Comparison of ENCODE assay signal across 8 mouse cellular contexts in the genomic region with DNA sequence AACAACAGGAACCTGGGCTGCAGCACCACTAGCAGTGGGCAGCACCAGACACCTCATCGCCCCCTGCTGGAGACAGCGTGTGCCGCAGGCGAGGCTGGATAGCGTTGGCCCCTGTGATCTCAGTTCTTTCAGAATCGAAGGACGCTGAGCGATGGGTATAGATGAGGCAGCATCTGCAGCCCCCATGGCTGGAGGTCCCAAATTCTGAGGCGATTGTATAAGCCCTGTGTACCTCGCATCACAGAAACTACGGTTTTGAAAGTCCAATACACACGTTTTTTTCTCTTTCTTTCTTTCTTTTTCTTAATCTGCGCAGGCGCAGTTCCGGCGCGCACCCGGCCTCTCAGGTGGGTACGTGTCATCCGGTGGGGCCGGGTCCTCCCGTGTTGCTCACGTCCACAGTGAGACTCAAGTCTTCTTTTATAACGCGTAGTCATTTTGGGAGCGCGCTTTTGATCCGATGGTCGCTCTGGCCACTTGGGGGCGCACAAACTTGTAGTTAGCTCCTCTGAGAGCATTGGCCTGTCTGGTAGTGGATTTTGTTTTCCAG.
DNase-seq lines count a peak whose midpoint lies in the region; ATAC-seq lines count a peak whose summit lies in the region.

No protein-coding gene starts in this region.

- no peaks in the 10 kb centered on the region for H3K9me3 ChIP-seq in intestine, embryonic 14.5 days (ENCODE audit: control insufficient read depth, low read length)

- ATAC-seq in intestine, embryonic 14.5 days (replicated peaks; ENCODE audit: low FRiP score, low TSS enrichment, low read depth) = peak; percentile 98

- peak overlapping the region; percentile 51 for H3K9ac ChIP-seq in intestine, embryonic 14.5 days (ENCODE audit: low read length)

- H3K27ac ChIP-seq in intestine, embryonic 14.5 days (ENCODE audit: low read depth) = no peak overlapping the region

- no peaks in the 10 kb centered on the region for H3K36me3 ChIP-seq in intestine, embryonic 14.5 days (ENCODE audit: control insufficient read depth, insufficient read depth, low read length)

- peak; percentile 84 for DNase-seq in adipocyte (ENCODE audit: low spot score)
- peak; percentile 94 for DNase-seq in embryo, embryonic 10 days (ENCODE audit: low spot score)
- peak; percentile 79 for DNase-seq in gastrocnemius, postnatal 14 days
- DNase-seq in intestine, embryonic 14.5 days (ENCODE audit: low spot score) = peak; percentile 95
- DNase-seq in left cerebral cortex, postnatal 14 days (ENCODE audit: low spot score in 2 of 2) = peak; percentile 91 to 97
- DNase-seq in mesoderm, embryonic 11.5 days (ENCODE audit: low read depth, low spot score) = peak; percentile 94
- peak; percentile 83 to 87 for DNase-seq in right cerebral cortex, postnatal 36 days (ENCODE audit: low spot score in 2 of 2)
- DNase-seq in yolk sac, embryonic 10.5 days (ENCODE audit: low spot score) = peak; percentile 68

- no peaks in the 10 kb centered on the region for H3K27me3 ChIP-seq in intestine, embryonic 14.5 days (replicated peaks; ENCODE audit: control insufficient read depth, insufficient read depth, low read length)

- WGBS in intestine, embryonic 14.5 days = 1% methylated on average over 30 of the region's 30 CpGs

- no peaks in the 10 kb centered on the region for H3K4me1 ChIP-seq in intestine, embryonic 14.5 days (replicated peaks; ENCODE audit: control insufficient read depth, insufficient read depth, low read length)

- intact Hi-C loops in gastrocnemius, postnatal 14 days (cut with DNase I; ENCODE audit: low total_unique reads) = loop anchor here (5.0 kb wide), 1 partner anchor 187 kb away; no protein-coding TSS in a partner anchor
- intact Hi-C loops in left cerebral cortex, postnatal 14 days (cut with DNase I) = loop anchor here (5.0 kb wide), 1 partner anchor 182 kb away; no protein-coding TSS in a partner anchor

- peak overlapping the region; percentile 62 for H3K4me2 ChIP-seq in intestine, embryonic 14.5 days (ENCODE audit: low read length)

- H3K4me3 ChIP-seq in intestine, embryonic 14.5 days (ENCODE audit: low read depth, low read length) = peak overlapping the region; percentile 57
